Mouse (Mus musculus) E14TG2a.4 (cell line): Measurements from ENCODE around the gene Chmp4b.

Source experiments
- H3K27me3 ChIP-seq: 2 replicates; pipeline ENCODE4 v1.6.1; 2014; ENCODE audit warnings: low read length, control low read depth; ENCODE audit not compliant: insufficient read depth
- H3K36me3 ChIP-seq: 2 replicates; pipeline ENCODE4 v1.6.1; 2014; ENCODE audit warnings: low read length, control low read depth; ENCODE audit not compliant: insufficient read depth
- H3K4me1 ChIP-seq: replicated peaks from 2 replicates; pipeline ENCODE4 v1.6.1; 2014; ENCODE audit warnings: low read depth, low read length, control low read depth
- H3K4me3 ChIP-seq: replicated peaks from 2 replicates; pipeline ENCODE4 v1.5.1; 2014; ENCODE audit warnings: mild to moderate bottlenecking, low read length
- H3K9me3 ChIP-seq: 2 replicates; pipeline ENCODE4 v1.6.1; 2014; ENCODE audit warnings: low read length, control low read depth
- CTCF ChIP-seq: conservative IDR thresholded peaks from 2 replicates; pipeline ENCODE4 v1.5.1; 2014; ENCODE audit warnings: low read length
- NANOG ChIP-seq: IDR thresholded peaks from 2 replicates; pipeline ENCODE4 v1.6.1; 2014; ENCODE audit warnings: borderline replicate concordance, low read length, mixed read lengths
- POU5F1 ChIP-seq: IDR thresholded peaks from 2 replicates; pipeline ENCODE4 v1.6.1; 2014; ENCODE audit warnings: low read length, borderline replicate concordance

Chmp4b gene

DNA sequence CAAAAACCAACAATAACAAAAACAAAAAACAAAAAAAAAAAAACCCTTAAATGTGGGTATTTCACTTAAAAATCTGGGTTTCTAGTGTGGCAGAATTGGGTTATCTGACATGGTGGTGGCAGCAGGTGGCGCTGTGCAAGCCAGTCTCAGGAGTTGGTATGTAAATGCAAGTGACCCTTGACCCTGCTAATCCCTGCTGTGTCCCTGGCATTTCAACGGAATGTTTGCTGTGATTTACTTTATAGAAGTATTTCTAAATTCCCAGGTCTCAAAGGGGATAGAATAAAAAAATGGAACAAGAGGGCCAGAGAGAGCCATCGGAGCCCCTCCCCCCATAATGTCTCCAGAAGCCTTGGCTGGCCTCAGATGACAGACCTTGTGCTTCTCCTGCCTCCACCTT lies 3.4 kb upstream of the Chmp4b start:
- H3K36me3 ChIP-seq, result peaks cover 17% of the 10 kb centered on the region
- H3K4me3 ChIP-seq, result 0 out of 2 replicates have a peak overlapping the region, but pooled peaks have one; percentile 4
- TF ChIP-seq NANOG (no peak), CTCF (peak; percentile 32; the same call in 1 of the 2 replicates)
- peaks cover 60% of the 10 kb centered on the region for H3K4me1 ChIP-seq
- H3K27me3 ChIP-seq, result no peaks in the 10 kb centered on the region
- H3K9me3 ChIP-seq, result no peaks in the 10 kb centered on the region

GRCm38 (mm10) chr2:154650404-154650803 lies 1.1 kb upstream of the Chmp4b start:
- no peak for TF ChIP-seq NANOG
- peak; percentile 51 for TF ChIP-seq CTCF
- no peak for TF ChIP-seq POU5F1
- Histone ChIP-seq H3K27me3 (no peaks in the 10 kb centered on the region), H3K36me3 (no peaks in the 10 kb centered on the region), H3K9me3 (no peaks in the 10 kb centered on the region), H3K4me3 (no peak overlapping the region), H3K4me1 (peaks cover 61% of the 10 kb centered on the region)

DNA sequence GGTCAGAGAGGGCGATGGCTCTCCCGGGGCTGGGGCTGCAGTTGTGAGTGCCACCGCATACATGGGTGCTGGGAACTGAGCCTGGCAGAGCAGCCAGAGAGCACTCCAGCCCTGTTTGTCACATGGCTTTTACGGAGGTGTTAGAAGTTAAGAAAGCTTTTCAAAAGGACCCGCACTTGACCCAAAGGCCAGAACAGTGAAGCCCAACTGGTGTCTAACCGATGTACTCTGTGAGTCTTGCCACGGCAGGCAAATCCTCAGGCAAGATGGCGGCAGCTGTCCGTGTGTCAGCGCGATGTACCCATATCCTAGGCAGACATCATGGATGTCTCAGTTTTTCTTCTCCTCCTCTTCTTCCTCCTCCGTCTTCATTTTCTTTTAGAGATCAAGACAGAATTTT lies 3.5 kb downstream of the Chmp4b start:
- Histone ChIP-seq H3K9me3 (no peaks in the 10 kb centered on the region), H3K27me3 (no peaks in the 10 kb centered on the region), H3K4me3 (peak overlapping the region; percentile 10; the same call in 1 of the 2 replicates), H3K36me3 (peaks cover 7% of the 10 kb centered on the region), H3K4me1 (peaks cover 65% of the 10 kb centered on the region)
- TF ChIP-seq NANOG, result no peak
- no peak for TF ChIP-seq CTCF
- TF ChIP-seq POU5F1, result no peak

DNA sequence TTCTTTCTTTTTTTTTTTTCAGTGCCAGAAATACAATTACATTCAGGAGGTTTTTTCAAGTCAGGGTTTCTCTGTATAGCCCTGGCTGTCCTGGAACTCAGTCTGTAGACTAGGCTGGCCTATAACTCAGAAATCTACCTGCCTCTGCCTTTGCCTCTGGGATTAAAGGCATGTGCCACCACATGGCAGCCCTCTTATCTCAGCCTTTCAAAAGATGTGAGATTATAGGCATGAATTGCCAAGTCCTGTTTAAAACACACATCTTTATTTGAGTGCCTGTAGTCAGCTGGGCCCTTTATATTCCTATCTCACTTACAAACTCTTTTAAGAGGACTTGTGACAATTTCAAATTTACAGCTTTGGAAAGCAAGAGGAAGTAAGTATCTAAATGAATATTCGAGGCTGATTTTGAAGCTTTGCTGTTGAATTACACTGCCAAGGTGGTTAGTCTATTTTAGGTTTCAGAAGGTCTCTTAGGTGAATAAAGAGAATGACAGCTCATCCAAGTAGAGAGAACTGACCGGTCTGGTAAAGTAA lies 4.4 kb downstream of the Chmp4b start:
- Histone ChIP-seq H3K27me3 (no peaks in the 10 kb centered on the region), H3K4me3 (no peak overlapping the region), H3K4me1 (peaks cover 69% of the 10 kb centered on the region), H3K9me3 (no peaks in the 10 kb centered on the region), H3K36me3 (peaks cover 16% of the 10 kb centered on the region)
- TF ChIP-seq POU5F1, result no peak
- TF ChIP-seq CTCF, result no peak
- TF ChIP-seq NANOG, result no peak

GRCm38 (mm10) chr2:154656710-154657485 lies 5.4 kb downstream of the Chmp4b start:
- no peak for TF ChIP-seq POU5F1
- no peak for TF ChIP-seq NANOG
- TF ChIP-seq CTCF, result no peak
- peak overlapping the region; percentile 94 for H3K4me3 ChIP-seq
- no peaks in the 10 kb centered on the region for H3K27me3 ChIP-seq
- peaks cover 62% of the 10 kb centered on the region for H3K4me1 ChIP-seq
- H3K36me3 ChIP-seq, result peaks cover 25% of the 10 kb centered on the region
- H3K9me3 ChIP-seq, result no peaks in the 10 kb centered on the region

GRCm38 (mm10) chr2:154657486-154658237 lies 6.2 kb downstream of the Chmp4b start:
- Histone ChIP-seq H3K4me3 (peak overlapping the region; percentile 94), H3K4me1 (peaks cover 54% of the 10 kb centered on the region), H3K9me3 (no peaks in the 10 kb centered on the region), H3K27me3 (no peaks in the 10 kb centered on the region), H3K36me3 (peaks cover 31% of the 10 kb centered on the region)
- TF ChIP-seq CTCF (no peak), NANOG (no peak), POU5F1 (no peak)

DNA sequence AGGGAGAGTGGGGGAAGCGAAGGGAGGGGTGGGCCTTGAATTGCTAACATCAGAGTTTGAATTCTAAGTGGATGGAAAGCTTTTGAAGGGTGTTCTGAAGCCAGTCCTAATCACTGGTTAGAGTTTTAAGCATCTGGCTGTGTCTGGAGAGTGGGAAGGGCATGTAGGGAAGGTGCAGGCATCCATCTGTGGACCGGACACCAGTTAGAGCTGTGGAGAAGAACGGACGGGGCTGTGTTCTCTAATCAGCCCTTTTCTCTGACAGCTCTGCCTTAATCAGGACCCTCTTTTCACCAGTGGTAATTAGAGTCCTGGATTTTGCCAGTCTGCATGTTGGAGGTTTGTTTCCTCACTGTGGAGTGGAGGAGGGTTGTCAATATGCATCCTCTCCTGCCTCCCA lies 7.6 kb downstream of the Chmp4b start:
- TF ChIP-seq POU5F1, result no peak
- TF ChIP-seq NANOG, result no peak
- no peak for TF ChIP-seq CTCF
- Histone ChIP-seq H3K9me3 (no peaks in the 10 kb centered on the region), H3K27me3 (no peaks in the 10 kb centered on the region)

DNA sequence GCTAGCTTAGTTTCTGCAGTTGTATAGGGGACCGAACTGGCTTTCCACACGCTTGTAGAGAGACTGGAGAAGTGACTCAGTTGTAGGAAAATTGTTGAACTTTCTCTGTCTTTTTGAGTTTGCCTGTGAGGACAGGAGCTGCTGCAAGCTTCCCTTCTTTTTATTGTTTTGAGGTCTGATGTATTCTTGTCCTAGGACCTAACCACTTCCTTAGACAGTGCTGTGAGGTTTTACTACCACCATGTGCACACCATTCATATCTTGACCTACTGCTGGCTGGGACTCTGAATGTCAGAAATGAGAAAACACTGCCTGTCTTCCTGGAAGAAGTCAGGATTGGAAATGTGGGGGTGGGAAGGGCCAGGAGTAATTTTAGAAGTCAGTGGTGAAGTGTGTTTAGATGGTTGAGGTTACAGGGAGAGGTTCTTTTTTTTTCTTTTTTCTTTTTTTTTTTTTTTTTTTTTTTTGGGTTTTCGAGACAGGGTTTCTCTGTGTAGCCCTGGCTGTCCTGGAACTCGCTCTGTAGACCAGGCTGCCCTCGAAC lies 8.1 kb downstream of the Chmp4b start:
- Histone ChIP-seq H3K36me3 (peaks cover 45% of the 10 kb centered on the region), H3K9me3 (no peaks in the 10 kb centered on the region), H3K4me1 (peaks cover 48% of the 10 kb centered on the region), H3K4me3 (no peak overlapping the region), H3K27me3 (no peaks in the 10 kb centered on the region)
- TF ChIP-seq NANOG, result no peak
- no peak for TF ChIP-seq POU5F1
- no peak for TF ChIP-seq CTCF

More for the DNA sequence above, 7.6 kb downstream of the Chmp4b start:
- peaks cover 53% of the 10 kb centered on the region for H3K4me1 ChIP-seq
- no peak overlapping the region for H3K4me3 ChIP-seq
- peaks cover 41% of the 10 kb centered on the region for H3K36me3 ChIP-seq
